Mouse (Mus musculus): Measurements from ENCODE around the gene Myrip.

GRCm38 (mm10) chr9:120403661-120404060, 102.3 kb downstream of the Myrip start:
- TF ChIP-seq CTCF (IDR thresholded peaks at IDR 0.05; ENCODE audit: control insufficient read depth, insufficient read depth, insufficient replicate concordance, low read depth, low read length) (no peak), POLR2A (IDR thresholded peaks at IDR 0.05; ENCODE audit: control insufficient read depth, low read depth, low read length) (no peak)
